Comparison of ENCODE assay signal across 25 mouse cellular contexts in the genomic region with DNA sequence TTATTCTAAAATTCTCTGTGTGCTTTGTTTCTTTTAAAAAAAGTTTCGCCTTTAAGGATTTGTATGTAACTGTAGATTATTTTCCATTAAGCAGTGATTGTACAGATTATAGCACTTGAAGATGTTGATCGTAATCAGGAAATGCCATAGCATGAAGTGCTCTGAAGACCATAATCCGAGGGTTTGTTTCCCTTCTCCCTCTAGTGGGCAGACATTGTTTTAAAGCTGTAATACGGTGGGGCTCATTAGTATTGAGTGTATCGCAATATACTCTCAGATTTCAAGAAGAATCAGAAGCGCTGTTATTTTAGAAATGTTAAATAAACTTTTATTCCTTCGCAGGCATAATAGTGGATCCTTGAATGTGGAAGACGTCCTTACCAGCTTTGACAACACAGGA. TPM values are rescaled to one million over a fixed set of nuclear protein-coding genes. Genes with fewer than 3 reads are reported as not detected.
A peak's percentile ranks its signal among the peaks of the same experiment; 100 is the strongest.
DNase-seq lines count a peak whose midpoint lies in the region; ATAC-seq and TF ChIP-seq lines count a peak whose summit lies in the region.
"Had no signal": no experiment of that assay in that cellular context is flagged by ENCODE, and none has a peak within 500 bp of the region (broad histone marks: within the 10 kb centered on the region; RNA-seq: fewer than 3 reads in every experiment).

No protein-coding gene starts in this region.

- H3K4me1 ChIP-seq in midbrain, embryonic 14.5 days (ENCODE audit: control insufficient read depth, insufficient read depth, low read length): no peaks in the 10 kb centered on the region
- H3K4me1 ChIP-seq in midbrain, embryonic 15.5 days: no peaks in the 10 kb centered on the region
- H3K4me1 ChIP-seq: forebrain, embryonic 12.5 days; heart, embryonic 13.5 days; hindbrain, embryonic 13.5 days; limb, embryonic 15.5 days; liver, embryonic 15.5 days; neural tube, embryonic 15.5 days had no signal

- H3K4me2 ChIP-seq in midbrain, embryonic 14.5 days (ENCODE audit: low read length): no peak overlapping the region
- H3K4me2 ChIP-seq in midbrain, embryonic 15.5 days: no peak overlapping the region
- H3K4me2 ChIP-seq: forebrain, embryonic 12.5 days; heart, embryonic 13.5 days; hindbrain, embryonic 13.5 days; limb, embryonic 15.5 days; liver, embryonic 15.5 days; neural tube, embryonic 15.5 days had no signal

- no peak overlapping the region for H3K4me3 ChIP-seq in gastrocnemius, adult 2 months
- no peak overlapping the region for H3K4me3 ChIP-seq in layer of hippocampus, adult 2 months
- no peak overlapping the region for H3K4me3 ChIP-seq in midbrain, embryonic 14.5 days (replicated peaks; ENCODE audit: low read depth, low read length)
- H3K4me3 ChIP-seq in midbrain, embryonic 15.5 days: no peak overlapping the region
- H3K4me3 ChIP-seq: forebrain, embryonic 12.5 days; heart, embryonic 13.5 days; hindbrain, embryonic 13.5 days; limb, embryonic 15.5 days; liver, embryonic 15.5 days; neural tube, embryonic 15.5 days had no signal

- no peak for ATAC-seq in midbrain, embryonic 14.5 days (ENCODE audit: low FRiP score, low TSS enrichment)
- ATAC-seq in midbrain, embryonic 15.5 days (replicated peaks): no peak
- ATAC-seq: activated CD4-positive, CD25-positive, alpha-beta regulatory T cell, adult 4 months had no signal

- TF ChIP-seq CTCF in gastrocnemius, adult 2 months (IDR thresholded peaks at IDR 0.05): peak; percentile 5; the same call in 1 of the 2 replicates
- peak; percentile 64 for TF ChIP-seq CTCF in layer of hippocampus, adult 2 months (conservative IDR thresholded peaks at IDR 0.05)

- no peaks in the 10 kb centered on the region for H3K9me3 ChIP-seq in midbrain, embryonic 14.5 days (ENCODE audit: control insufficient read depth, low read length)
- no peaks in the 10 kb centered on the region for H3K9me3 ChIP-seq in midbrain, embryonic 15.5 days
- H3K9me3 ChIP-seq: forebrain, embryonic 12.5 days; heart, embryonic 13.5 days; hindbrain, embryonic 13.5 days; limb, embryonic 15.5 days; liver, embryonic 15.5 days; neural tube, embryonic 15.5 days had no signal

- no peak overlapping the region for H3K9ac ChIP-seq in midbrain, embryonic 14.5 days (replicated peaks; ENCODE audit: low read length)
- no peak overlapping the region for H3K9ac ChIP-seq in midbrain, embryonic 15.5 days
- H3K9ac ChIP-seq: forebrain, embryonic 12.5 days; heart, embryonic 13.5 days; hindbrain, embryonic 13.5 days; limb, embryonic 15.5 days; liver, embryonic 15.5 days; neural tube, embryonic 15.5 days had no signal

- intact Hi-C loops in gastrocnemius, adult 2 months (cut with DNase I): no loop called here
- intact Hi-C loops in gastrocnemius, postnatal 36 days (cut with DNase I): no loop called here

- H3K27me3 ChIP-seq in midbrain, embryonic 14.5 days (ENCODE audit: control insufficient read depth, insufficient read depth, low read length): no peaks in the 10 kb centered on the region
- H3K27me3 ChIP-seq in midbrain, embryonic 15.5 days (replicated peaks): no peaks in the 10 kb centered on the region
- H3K27me3 ChIP-seq: heart, embryonic 13.5 days; limb, embryonic 15.5 days; liver, embryonic 15.5 days; neural tube, embryonic 15.5 days had no signal

- no peaks in the 10 kb centered on the region for H3K36me3 ChIP-seq in midbrain, embryonic 14.5 days (ENCODE audit: control insufficient read depth, insufficient read depth, low read length)
- no peaks in the 10 kb centered on the region for H3K36me3 ChIP-seq in midbrain, embryonic 15.5 days (replicated peaks)
- H3K36me3 ChIP-seq: forebrain, embryonic 12.5 days; heart, embryonic 13.5 days; limb, embryonic 15.5 days; liver, embryonic 15.5 days; neural tube, embryonic 15.5 days had no signal

- DNase-seq in gastrocnemius, adult 2 months: no peak
- DNase-seq in gastrocnemius, postnatal 36 days: no peak
- no peak for DNase-seq in layer of hippocampus, adult 2 months (ENCODE audit: low spot score in 2 of 2)
- DNase-seq in layer of hippocampus, adult 11-12 months (ENCODE audit: low spot score): no peak
- peak; percentile 37 for DNase-seq in midbrain, embryonic 14.5 days
- DNase-seq in frontal cortex, postnatal 36 days (ENCODE audit: low spot score in 2 of 2): no peak
- DNase-seq: adrenal gland, adult 8-10 months; cerebellum, adult 18-20 months; cerebellum, postnatal 14 days; gastrocnemius, postnatal 10 days; heart, adult 11 months; kidney, adult 9 months; kidney, postnatal 36 days; layer of hippocampus, adult 9-11 months; left cerebral cortex, postnatal 4 days; lung, postnatal 10 days; right cerebral cortex, postnatal 14 days had no signal

- no peak overlapping the region for H3K27ac ChIP-seq in gastrocnemius, adult 2 months
- no peak overlapping the region for H3K27ac ChIP-seq in layer of hippocampus, adult 2 months
- H3K27ac ChIP-seq in midbrain, embryonic 14.5 days (replicated peaks; ENCODE audit: low read depth, low read length): no peak overlapping the region
- no peak overlapping the region for H3K27ac ChIP-seq in midbrain, embryonic 15.5 days
- H3K27ac ChIP-seq: forebrain, embryonic 12.5 days; heart, embryonic 13.5 days; hindbrain, embryonic 13.5 days; limb, embryonic 15.5 days; liver, embryonic 15.5 days; neural tube, embryonic 15.5 days had no signal

- 89% methylated on average over 8 of the region's 8 CpGs for WGBS in midbrain, embryonic 14.5 days
- 86% methylated on average over 8 of the region's 8 CpGs for WGBS in midbrain, embryonic 15.5 days

RNA-seq across cellular contexts. Expression of a gene that starts 23.1 kb away (rescaled TPM):
- under 1 TPM; 0.84 TPM for total RNA-seq in gastrocnemius, adult 2 months (2021)
- 1 to 10 TPM in 1 of 2 experiments, under 1 TPM in 1; 0.99 to 1.8 TPM for total RNA-seq in gastrocnemius, postnatal 36 days (2021)
- total RNA-seq in layer of hippocampus, adult 2 months (2021): 10 to 100 TPM; 13.1 to 13.6 TPM
- 19.4 and 20.8 TPM in 2 replicates for polyA plus RNA-seq in midbrain, embryonic 14.5 days (2014; fragmentation: Nextera tagmentation; extraction: Ambion mirVana)
- polyA plus RNA-seq in midbrain, embryonic 15.5 days (2015; fragmentation: Nextera tagmentation; extraction: Ambion mirVana): 23.3 and 24.1 TPM in 2 replicates

RNA-seq across cellular contexts. Expression of a gene that starts 23.4 kb away (rescaled TPM):
- 10 to 100 TPM; 20.4 to 29.6 TPM for total RNA-seq in gastrocnemius, adult 2 months (2021)
- 10 to 100 TPM; 24.4 to 34.7 TPM for total RNA-seq in gastrocnemius, postnatal 36 days (2021)
- total RNA-seq in layer of hippocampus, adult 2 months (2021): 100 to 1,000 TPM; 347 to 374 TPM
- polyA plus RNA-seq in midbrain, embryonic 14.5 days (2014; fragmentation: Nextera tagmentation; extraction: Ambion mirVana): 97.7 and 129 TPM in 2 replicates
- 106 and 118 TPM in 2 replicates for polyA plus RNA-seq in midbrain, embryonic 15.5 days (2015; fragmentation: Nextera tagmentation; extraction: Ambion mirVana)

Comparison
In these comparisons a context has a peak if more than half of its experiments do, and no peak if none do; other contexts are left out.
1. RNA of a gene that starts 23.1 kb away (total RNA-seq): 13.1 to 13.6 TPM in layer of hippocampus, adult 2 months; 0.99 to 1.8 TPM in gastrocnemius, postnatal 36 days and 0.84 TPM in gastrocnemius, adult 2 months; every median in the first group is over 4 times any median in the second.
2. RNA of a gene that starts 23.4 kb away (total RNA-seq): 347 to 374 TPM in layer of hippocampus, adult 2 months; 24.4 to 34.7 TPM in gastrocnemius, postnatal 36 days and 20.4 to 29.6 TPM in gastrocnemius, adult 2 months; every median in the first group is over 4 times any median in the second.